Mouse (Mus musculus): ENCODE data around the gene Gm49721.
"Not testable (repeated sequence)": the region's sequence is repeated elsewhere in the genome, so short reads cannot be mapped to it uniquely, and the experiment has no call there.

- not testable (repeated sequence) for TF ChIP-seq MAFK (IDR thresholded peaks at IDR 0.05; ENCODE audit: insufficient replicate concordance, low read length); CTCF (conservative IDR thresholded peaks at IDR 0.05 in 1 of 2, IDR thresholded peaks at IDR 0.05 in 1 of 2; ENCODE audit: low read depth in 2 of 2, low read length in 2 of 2); ZNF384 (IDR thresholded peaks at IDR 0.05; ENCODE audit: low read depth, low read length)
Measured at GRCm38 (mm10) chr17:6960776-6961175, 17.9 kb upstream of the Gm49721 start, which contains the start of gene Tagap1.

Data from CH12.LX (cell line).